Mouse (Mus musculus): ENCODE data around the gene Kcnma1. TPM values are rescaled to one million over a fixed set of nuclear protein-coding genes. Genes with fewer than 3 reads are reported as not detected.
A peak's percentile ranks its signal among the peaks of the same experiment; 100 is the strongest.

Gene Kcnma1
- polyA plus RNA-seq, 1 experiment from 2014 or later = 19.5 TPM

GRCm38 (mm10) chr14:23407051-23407450 lies 607.2 kb downstream of the Kcnma1 start:
- no peak overlapping the region for H3K4me3 ChIP-seq
- H3K9me3 ChIP-seq = no peaks in the 10 kb centered on the region
- no peak overlapping the region for H3K9ac ChIP-seq
- no peaks in the 10 kb centered on the region for H3K27me3 ChIP-seq (replicated peaks)
- 94% methylated on average over 2 of the region's 2 CpGs for WGBS
- H3K36me3 ChIP-seq (replicated peaks) = no peaks in the 10 kb centered on the region
- H3K27ac ChIP-seq = no peak overlapping the region
- H3K4me2 ChIP-seq = no peak overlapping the region
- no peak for ATAC-seq (replicated peaks)
- H3K4me1 ChIP-seq = no peaks in the 10 kb centered on the region

DNA sequence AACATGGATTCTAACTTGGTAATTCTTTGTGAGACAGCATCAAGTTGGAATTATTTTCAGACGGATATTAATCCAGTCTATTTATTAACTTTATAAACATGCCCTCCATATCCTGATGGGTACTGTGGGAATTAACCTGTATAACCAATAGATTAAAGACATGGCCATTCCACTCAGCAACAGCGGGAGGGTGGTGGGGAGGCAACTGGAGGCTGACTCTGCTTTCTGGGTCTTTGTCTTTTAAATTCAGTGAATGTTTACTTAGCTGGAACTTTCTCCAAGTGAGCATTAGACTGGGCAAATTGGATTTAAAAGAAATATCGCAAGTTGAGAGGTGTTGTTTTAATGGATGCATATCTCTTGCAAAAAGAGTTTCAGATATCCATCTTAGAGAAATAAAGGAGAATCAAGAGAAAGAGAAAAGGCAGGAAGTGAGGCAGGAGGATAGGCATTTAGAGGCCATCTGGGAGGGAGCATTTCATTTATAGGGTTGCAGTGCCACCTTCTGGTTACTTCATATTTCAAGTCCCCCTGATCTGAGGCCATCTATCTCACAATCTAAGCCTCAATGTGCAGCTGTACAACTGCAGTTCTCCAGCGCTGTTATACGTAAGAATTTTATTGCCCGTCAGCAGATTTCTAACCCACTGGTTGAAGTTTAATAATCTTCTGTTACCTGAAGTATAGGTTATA lies 613.4 kb downstream of the Kcnma1 start:
- WGBS = 13% methylated on average over 6 of the region's 6 CpGs
- H3K9ac ChIP-seq = no peak overlapping the region
- H3K36me3 ChIP-seq (replicated peaks) = no peaks in the 10 kb centered on the region
- H3K27me3 ChIP-seq (replicated peaks) = no peaks in the 10 kb centered on the region
- H3K9me3 ChIP-seq = no peaks in the 10 kb centered on the region
- H3K4me3 ChIP-seq = no peak overlapping the region
- H3K27ac ChIP-seq = no peak overlapping the region; the same call in 1 of the 2 replicates
- H3K4me2 ChIP-seq = no peak overlapping the region
- peak; percentile 69; the same call in 1 of the 2 replicates for ATAC-seq (replicated peaks)
- no peaks in the 10 kb centered on the region; the same call in 1 of the 2 replicates for H3K4me1 ChIP-seq

GRCm38 (mm10) chr14:23397642-23398041 lies 616.6 kb downstream of the Kcnma1 start:
- Histone ChIP-seq H3K4me2 (no peak overlapping the region), H3K27me3 (replicated peaks) (no peaks in the 10 kb centered on the region), H3K4me1 (no peaks in the 10 kb centered on the region; the same call in 1 of the 2 replicates), H3K27ac (no peak overlapping the region), H3K36me3 (replicated peaks) (no peaks in the 10 kb centered on the region), H3K9ac (no peak overlapping the region), H3K9me3 (no peaks in the 10 kb centered on the region), H3K4me3 (no peak overlapping the region)
- no peak for ATAC-seq (replicated peaks)
- 15% methylated on average over 1 of the region's 1 CpGs for WGBS

DNA sequence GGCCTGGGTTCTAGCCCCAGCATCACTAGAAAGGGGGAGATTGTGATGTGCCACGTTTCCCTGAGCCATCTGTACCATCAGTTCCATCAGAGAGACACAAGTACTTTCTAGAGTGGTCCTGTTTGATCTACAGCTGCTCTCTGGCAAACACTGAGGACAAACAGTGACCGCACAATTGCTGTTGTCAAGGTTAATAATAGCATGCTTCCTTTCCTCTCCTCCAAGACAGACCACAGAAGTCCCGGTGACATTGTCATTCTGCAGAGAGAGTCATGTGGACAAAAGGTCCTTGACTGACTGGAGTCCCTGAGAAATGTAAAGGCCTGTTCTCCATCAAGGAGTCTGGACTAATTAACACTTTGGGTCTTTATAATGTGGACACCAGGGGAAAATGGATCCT lies 622.7 kb downstream of the Kcnma1 start:
- 67% methylated on average over 3 of the region's 3 CpGs for WGBS
- no peaks in the 10 kb centered on the region for H3K36me3 ChIP-seq (replicated peaks)
- no peak overlapping the region for H3K9ac ChIP-seq
- H3K27me3 ChIP-seq (replicated peaks) = no peaks in the 10 kb centered on the region
- no peaks in the 10 kb centered on the region for H3K9me3 ChIP-seq
- H3K27ac ChIP-seq = no peak overlapping the region
- ATAC-seq (replicated peaks) = no peak
- peaks cover 11% of the 10 kb centered on the region; the same call in 1 of the 2 replicates for H3K4me1 ChIP-seq
- H3K4me2 ChIP-seq = no peak overlapping the region
- H3K4me3 ChIP-seq = no peak overlapping the region

DNA sequence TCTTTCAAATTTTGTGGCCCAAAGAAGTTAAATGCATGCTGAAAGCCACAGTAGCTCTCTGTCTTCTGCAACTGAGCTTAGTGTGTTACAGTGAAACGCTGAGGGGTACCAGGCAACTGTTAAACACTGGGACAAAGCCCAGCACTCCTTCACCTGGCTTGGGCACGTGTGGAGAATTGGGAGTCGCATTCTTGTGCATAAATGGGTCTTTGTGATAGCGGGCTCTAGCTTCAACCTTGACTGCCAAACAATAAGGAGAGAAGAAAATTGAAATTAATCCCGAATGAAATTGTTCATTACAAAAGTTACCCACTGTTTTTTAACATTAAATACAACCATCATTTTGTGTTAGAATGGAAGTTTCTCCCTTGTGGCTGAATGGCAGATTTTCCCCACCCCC lies 623.5 kb downstream of the Kcnma1 start:
- no peaks in the 10 kb centered on the region for H3K9me3 ChIP-seq
- no peak overlapping the region for H3K9ac ChIP-seq
- peaks cover 17% of the 10 kb centered on the region for H3K4me1 ChIP-seq
- H3K27ac ChIP-seq = no peak overlapping the region
- H3K36me3 ChIP-seq (replicated peaks) = no peaks in the 10 kb centered on the region
- ATAC-seq (replicated peaks) = no peak
- no peak overlapping the region for H3K4me3 ChIP-seq
- H3K4me2 ChIP-seq = no peak overlapping the region
- H3K27me3 ChIP-seq (replicated peaks) = no peaks in the 10 kb centered on the region
- 55% methylated on average over 5 of the region's 5 CpGs for WGBS

DNA sequence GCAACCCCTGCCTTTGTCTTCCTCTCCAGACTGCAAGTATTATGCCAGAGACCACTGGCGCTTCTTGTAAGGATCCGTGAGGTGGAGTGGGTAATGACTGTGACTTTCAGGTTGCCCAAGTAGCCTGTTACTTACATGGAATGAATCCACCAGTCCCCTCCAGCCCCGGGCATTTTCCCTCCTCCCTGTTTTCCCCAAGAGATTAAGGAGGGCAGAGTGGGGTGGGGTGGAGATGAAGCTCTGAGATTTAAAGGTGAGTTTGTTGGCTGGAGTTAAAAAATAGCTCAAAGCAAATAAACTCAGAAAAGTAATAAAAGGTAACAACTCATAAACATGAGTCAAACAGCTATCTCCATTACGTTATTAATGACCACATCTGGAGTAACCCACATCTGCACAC lies 624.1 kb downstream of the Kcnma1 start:
- H3K36me3 ChIP-seq (replicated peaks) = no peaks in the 10 kb centered on the region
- 56% methylated on average over 4 of the region's 4 CpGs for WGBS
- no peak overlapping the region for H3K4me3 ChIP-seq
- H3K27ac ChIP-seq = no peak overlapping the region
- no peak overlapping the region for H3K9ac ChIP-seq
- H3K4me2 ChIP-seq = no peak overlapping the region
- no peaks in the 10 kb centered on the region for H3K9me3 ChIP-seq
- peaks cover 18% of the 10 kb centered on the region for H3K4me1 ChIP-seq
- ATAC-seq (replicated peaks) = no peak
- H3K27me3 ChIP-seq (replicated peaks) = no peaks in the 10 kb centered on the region

- Histone ChIP-seq H3K4me2 (no peak overlapping the region), H3K4me1 (peaks cover 18% of the 10 kb centered on the region), H3K9ac (no peak overlapping the region), H3K36me3 (replicated peaks) (no peaks in the 10 kb centered on the region), H3K4me3 (no peak overlapping the region), H3K27me3 (replicated peaks) (no peaks in the 10 kb centered on the region), H3K27ac (no peak overlapping the region), H3K9me3 (no peaks in the 10 kb centered on the region)
- 96% methylated on average over 3 of the region's 3 CpGs for WGBS
- no peak for ATAC-seq (replicated peaks)
Measured at GRCm38 (mm10) chr14:23386786-23387185, 627.5 kb downstream of the Kcnma1 start.

- WGBS = 37% methylated on average over 11 of the region's 11 CpGs
- H3K9ac ChIP-seq = no peak overlapping the region
- H3K36me3 ChIP-seq (replicated peaks) = no peaks in the 10 kb centered on the region
- H3K27me3 ChIP-seq (replicated peaks) = no peaks in the 10 kb centered on the region
- peak; percentile 62; the same call in 1 of the 2 replicates for ATAC-seq (replicated peaks)
- no peak overlapping the region for H3K4me3 ChIP-seq
- H3K27ac ChIP-seq = no peak overlapping the region
- no peaks in the 10 kb centered on the region for H3K9me3 ChIP-seq
- no peak overlapping the region for H3K4me2 ChIP-seq
- H3K4me1 ChIP-seq = peaks cover 18% of the 10 kb centered on the region
Measured at GRCm38 (mm10) chr14:23385776-23386608, 628.3 kb downstream of the Kcnma1 start.

GRCm38 (mm10) chr14:23378351-23379087 lies 635.8 kb downstream of the Kcnma1 start:
- Histone ChIP-seq H3K4me3 (no peak overlapping the region), H3K9ac (no peak overlapping the region), H3K27ac (0 out of 2 replicates have a peak overlapping the region, but pooled peaks have one; percentile 1), H3K4me2 (no peak overlapping the region), H3K4me1 (peaks cover 7% of the 10 kb centered on the region), H3K9me3 (no peaks in the 10 kb centered on the region), H3K27me3 (replicated peaks) (0 out of 2 replicates have a peak, but pooled peaks cover 4% of the 10 kb centered on the region), H3K36me3 (replicated peaks) (no peaks in the 10 kb centered on the region)
- peak; percentile 70 for ATAC-seq (replicated peaks)
- WGBS = 20% methylated on average over 6 of the region's 6 CpGs

- 0 out of 2 replicates have a peak, but pooled peaks cover 3% of the 10 kb centered on the region for H3K27me3 ChIP-seq (replicated peaks)
- no peaks in the 10 kb centered on the region for H3K9me3 ChIP-seq
- H3K9ac ChIP-seq = no peak overlapping the region
- 30% methylated on average over 3 of the region's 3 CpGs for WGBS
- no peaks in the 10 kb centered on the region for H3K36me3 ChIP-seq (replicated peaks)
- no peak for ATAC-seq (replicated peaks)
- H3K4me1 ChIP-seq = no peaks in the 10 kb centered on the region
- H3K27ac ChIP-seq = no peak overlapping the region
- no peak overlapping the region for H3K4me3 ChIP-seq
- H3K4me2 ChIP-seq = no peak overlapping the region
Measured at GRCm38 (mm10) chr14:23372021-23372420, 642.3 kb downstream of the Kcnma1 start.

DNA sequence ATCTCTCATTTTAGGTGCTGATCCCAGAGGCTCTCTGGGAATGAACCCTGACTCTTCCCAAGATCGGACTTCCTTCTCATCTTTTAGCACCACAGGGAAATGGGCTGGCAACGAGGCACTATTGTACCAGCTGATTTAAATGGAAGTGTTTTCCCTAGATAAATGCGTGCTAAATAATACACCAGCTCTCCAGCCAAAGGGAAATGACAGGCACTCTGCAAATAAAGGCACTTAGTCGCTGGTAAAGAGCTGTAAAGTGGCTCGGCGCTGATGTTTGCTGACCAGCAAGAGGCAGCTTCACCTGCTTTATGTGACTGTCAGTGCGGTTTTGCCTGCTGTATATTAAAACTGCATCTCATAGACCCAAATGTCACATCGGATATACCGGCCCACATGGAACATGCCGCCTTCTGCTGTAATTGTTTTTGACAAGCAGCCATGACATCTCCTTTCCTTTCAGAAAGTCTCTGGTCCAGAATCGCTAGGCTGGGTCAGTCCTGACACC lies 653.7 kb downstream of the Kcnma1 start:
- Histone ChIP-seq H3K4me2 (no peak overlapping the region), H3K4me1 (peaks cover 8% of the 10 kb centered on the region), H3K9ac (no peak overlapping the region), H3K27me3 (replicated peaks) (no peaks in the 10 kb centered on the region), H3K4me3 (no peak overlapping the region), H3K36me3 (replicated peaks) (no peaks in the 10 kb centered on the region), H3K9me3 (no peaks in the 10 kb centered on the region), H3K27ac (no peak overlapping the region)
- 28% methylated on average over 11 of the region's 11 CpGs for WGBS
- ATAC-seq (replicated peaks) = no peak

- no peak for ATAC-seq (replicated peaks)
Measured at GRCm38 (mm10) chr14:23358776-23359175, 655.5 kb downstream of the Kcnma1 start.

More at GRCm38 (mm10) chr14:23358776-23359175, 655.5 kb downstream of the Kcnma1 start:
- Histone ChIP-seq H3K9me3 (no peaks in the 10 kb centered on the region), H3K36me3 (replicated peaks) (no peaks in the 10 kb centered on the region), H3K4me1 (peaks cover 8% of the 10 kb centered on the region), H3K27ac (no peak overlapping the region), H3K27me3 (replicated peaks) (no peaks in the 10 kb centered on the region), H3K4me3 (no peak overlapping the region), H3K4me2 (no peak overlapping the region), H3K9ac (no peak overlapping the region)
- WGBS = 94% methylated on average over 6 of the region's 6 CpGs
